In the genomic region with DNA sequence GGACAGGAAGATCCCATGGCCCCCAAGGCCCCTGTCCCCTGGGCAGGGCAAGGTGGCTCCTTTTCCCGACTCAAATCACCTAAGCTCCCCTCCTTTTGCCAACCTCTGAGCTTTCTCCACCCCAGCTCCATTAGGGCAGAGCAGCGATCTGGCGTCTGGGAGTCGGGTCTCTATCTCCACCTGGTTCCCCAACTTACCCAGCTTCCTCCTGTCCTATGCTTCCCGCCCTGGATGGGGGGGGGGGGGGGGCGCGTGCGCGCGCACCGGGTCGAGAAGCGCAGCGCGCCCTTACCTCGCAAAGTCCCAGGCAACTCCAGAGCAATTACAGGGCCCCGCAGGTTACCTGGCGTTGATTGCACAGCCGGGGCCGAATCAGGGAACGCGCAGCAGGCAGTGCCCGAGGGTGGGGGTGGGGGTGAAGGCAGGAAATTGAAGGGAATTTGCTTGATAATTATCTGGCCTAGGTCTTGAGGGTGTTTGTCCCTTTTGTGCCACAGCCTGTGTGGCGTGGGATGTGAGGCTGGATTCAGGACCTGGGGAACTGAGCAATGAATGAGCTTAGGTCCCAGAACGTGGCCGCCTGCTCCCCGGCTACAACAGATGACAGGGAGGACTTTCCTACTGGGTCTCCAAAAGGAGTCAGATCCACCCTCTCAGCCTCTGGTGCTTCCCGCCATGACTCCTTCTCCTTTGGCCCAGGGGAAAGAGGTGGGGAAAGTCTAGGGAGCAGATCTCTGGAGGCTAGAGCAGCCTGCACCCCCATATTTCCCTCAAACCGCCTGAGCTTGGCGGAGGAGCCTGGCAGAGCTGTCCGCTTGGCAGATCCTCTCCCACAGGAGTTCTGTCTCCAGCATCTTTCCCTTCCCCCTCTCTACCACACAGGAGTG, we compare ENCODE assay signal across 9 mouse cellular contexts.
DNase-seq lines count a peak whose midpoint lies in the region; ATAC-seq and TF ChIP-seq lines count a peak whose summit lies in the region.
"Had no signal": no experiment of that assay in that cellular context is flagged by ENCODE, and none has a peak within 500 bp of the region (broad histone marks: within the 10 kb centered on the region; RNA-seq: fewer than 3 reads in every experiment).

No protein-coding gene starts in this region.

- peak overlapping the region; percentile 63 for H3K4me2 ChIP-seq in hindbrain, embryonic 16.5 days (ENCODE audit: low read length)
- peak overlapping the region; percentile 59 for H3K4me2 ChIP-seq in neural tube, embryonic 11.5 days (ENCODE audit: low read depth)

- no peak overlapping the region for H3K27ac ChIP-seq in kidney, adult 2 months (ENCODE audit: insufficient read depth, low read depth, low read length)
- H3K27ac ChIP-seq in hindbrain, embryonic 16.5 days (ENCODE audit: low read depth, low read length): no peak overlapping the region; the same call in 1 of the 2 replicates
- no peak overlapping the region for H3K27ac ChIP-seq in neural tube, embryonic 11.5 days (ENCODE audit: low read depth, low read length)

- H3K9me3 ChIP-seq in hindbrain, embryonic 16.5 days (ENCODE audit: control insufficient read depth, low read length): no peaks in the 10 kb centered on the region
- H3K9me3 ChIP-seq in neural tube, embryonic 11.5 days (ENCODE audit: control insufficient read depth, low read length): no peaks in the 10 kb centered on the region

- H3K4me3 ChIP-seq in kidney, adult 2 months (ENCODE audit: insufficient read depth, low read depth, low read length): no peak overlapping the region
- peak overlapping the region; percentile 34 for H3K4me3 ChIP-seq in hindbrain, embryonic 16.5 days (ENCODE audit: low read length)
- peak overlapping the region; percentile 23 for H3K4me3 ChIP-seq in neural tube, embryonic 11.5 days (ENCODE audit: low read depth, low read length)

- peak; percentile 27 to 44 for DNase-seq in kidney, postnatal 4 days
- no peak for DNase-seq in kidney, adult 2 months
- peak; percentile 50 to 52 for DNase-seq in cerebellum, postnatal 10 days
- peak; percentile 59 for DNase-seq in neural tube, embryonic 11.5 days (ENCODE audit: low spot score)
- no peak for DNase-seq in thymus, adult 18-20 months
- no peak for DNase-seq in adrenal gland, adult 2 months
- no peak for DNase-seq in adrenal gland, postnatal 10 days
- DNase-seq: kidney, adult 8-10 months had no signal

- ATAC-seq in hindbrain, embryonic 16.5 days: peak; percentile 50
- peak; percentile 35; the same call in 1 of the 2 replicates for ATAC-seq in neural tube, embryonic 11.5 days (ENCODE audit: insufficient read depth, low FRiP score, low TSS enrichment)

- no peaks in the 10 kb centered on the region for H3K4me1 ChIP-seq in kidney, adult 2 months (ENCODE audit: control insufficient read depth, insufficient read depth, low read length)
- H3K4me1 ChIP-seq in hindbrain, embryonic 16.5 days (ENCODE audit: control insufficient read depth, insufficient read depth, low read depth, low read length): peaks cover 15% of the 10 kb centered on the region
- peaks cover 5% of the 10 kb centered on the region; the same call in 1 of the 2 replicates for H3K4me1 ChIP-seq in neural tube, embryonic 11.5 days (ENCODE audit: control insufficient read depth, insufficient read depth, low read length)

- TF ChIP-seq CTCF in kidney, adult 2 months (conservative IDR thresholded peaks at IDR 0.05; ENCODE audit: insufficient read depth, insufficient read length, low read depth, low read length): no peak

- TF ChIP-seq POLR2A in kidney, adult 2 months (IDR thresholded peaks at IDR 0.05; ENCODE audit: low read depth, low read length): no peak

- WGBS in kidney, adult 2 months: 10% methylated on average over 31 of the region's 31 CpGs
- WGBS in hindbrain, embryonic 16.5 days: 5% methylated on average over 31 of the region's 31 CpGs
- 6% methylated on average over 29 of the region's 31 CpGs for WGBS in neural tube, embryonic 11.5 days

- peaks cover 3% of the 10 kb centered on the region for H3K27me3 ChIP-seq in kidney, adult 2 months (replicated peaks; ENCODE audit: control insufficient read depth, insufficient read depth, low read length)
- H3K27me3 ChIP-seq in hindbrain, embryonic 16.5 days (replicated peaks; ENCODE audit: control insufficient read depth, insufficient read depth, low read length): 0 out of 2 replicates have a peak, but pooled peaks cover 4% of the 10 kb centered on the region
- 0 out of 2 replicates have a peak, but pooled peaks cover 6% of the 10 kb centered on the region for H3K27me3 ChIP-seq in neural tube, embryonic 11.5 days (ENCODE audit: control insufficient read depth, insufficient read depth, low read length)

- peak overlapping the region; percentile 33; the same call in 1 of the 2 replicates for H3K9ac ChIP-seq in hindbrain, embryonic 16.5 days (ENCODE audit: low read depth, low read length)
- no peak overlapping the region for H3K9ac ChIP-seq in neural tube, embryonic 11.5 days (ENCODE audit: low read length)

- H3K36me3 ChIP-seq in kidney, adult 2 months (ENCODE audit: control insufficient read depth, insufficient read depth, low read length): no peaks in the 10 kb centered on the region
- no peaks in the 10 kb centered on the region for H3K36me3 ChIP-seq in hindbrain, embryonic 16.5 days (ENCODE audit: control insufficient read depth, insufficient read depth, low read length)
- H3K36me3 ChIP-seq in neural tube, embryonic 11.5 days (ENCODE audit: control insufficient read depth, insufficient read depth, low read length): no peaks in the 10 kb centered on the region

Comparison
In these comparisons a context has a peak if more than half of its experiments do, and no peak if none do; other contexts are left out.
1. DNase-seq: peak in kidney, postnatal 4 days (2 of 2), cerebellum, postnatal 10 days (2 of 2) and neural tube, embryonic 11.5 days (single experiment); none in kidney, adult 2 months (single experiment), thymus, adult 18-20 months (0 of 2), adrenal gland, adult 2 months (single experiment) and adrenal gland, postnatal 10 days (single experiment).